Mouse (Mus musculus): Measurements from ENCODE around the gene Usp27x.
A peak's percentile ranks its signal among the peaks of the same experiment; 100 is the strongest.

The Usp27x gene

DNA sequence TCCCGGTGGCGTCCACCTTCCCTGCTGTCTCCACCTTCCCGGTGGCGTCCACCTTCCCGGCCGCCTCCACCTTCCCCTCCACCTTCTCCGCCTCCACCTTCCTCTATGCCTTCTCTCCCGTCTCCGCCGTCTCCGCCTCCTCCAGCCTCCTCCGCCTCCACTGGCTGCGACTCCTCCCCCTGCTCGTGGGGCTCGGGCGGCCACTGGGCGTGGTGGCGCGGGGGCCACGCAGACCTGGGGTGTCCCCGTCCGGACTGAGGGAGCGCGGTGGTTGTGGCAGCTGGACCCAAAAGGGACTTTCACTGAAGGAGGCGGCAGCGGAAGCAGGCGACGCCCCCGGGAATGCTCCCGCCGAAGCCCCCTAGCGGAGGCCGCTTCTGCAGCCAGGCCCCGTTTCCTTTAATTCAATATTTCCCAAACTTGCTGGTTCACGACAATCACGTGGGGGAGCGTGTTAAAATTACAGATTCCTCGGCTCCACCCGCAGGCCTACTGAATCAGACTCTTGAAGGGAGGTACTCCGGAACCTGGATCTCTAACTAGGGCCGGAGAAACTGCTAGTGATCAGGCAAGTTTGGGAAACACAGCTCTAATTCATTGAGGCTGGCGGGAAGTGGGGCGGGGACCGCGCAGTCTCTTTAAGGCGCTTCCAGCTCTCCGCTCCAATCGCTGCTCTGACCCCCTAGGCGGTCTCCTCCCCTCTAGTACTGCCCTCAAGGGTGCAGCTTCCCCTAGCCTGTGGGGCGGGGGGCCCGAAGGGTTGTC is at the start of gene Usp27x:
Gene Usp27x (minus strand): TSS at position 115 of the 765 bp plus-strand sequence.
- DNase-seq (ENCODE audit: low spot score in 2 of 2) = peak; percentile 73 to 77

DNA sequence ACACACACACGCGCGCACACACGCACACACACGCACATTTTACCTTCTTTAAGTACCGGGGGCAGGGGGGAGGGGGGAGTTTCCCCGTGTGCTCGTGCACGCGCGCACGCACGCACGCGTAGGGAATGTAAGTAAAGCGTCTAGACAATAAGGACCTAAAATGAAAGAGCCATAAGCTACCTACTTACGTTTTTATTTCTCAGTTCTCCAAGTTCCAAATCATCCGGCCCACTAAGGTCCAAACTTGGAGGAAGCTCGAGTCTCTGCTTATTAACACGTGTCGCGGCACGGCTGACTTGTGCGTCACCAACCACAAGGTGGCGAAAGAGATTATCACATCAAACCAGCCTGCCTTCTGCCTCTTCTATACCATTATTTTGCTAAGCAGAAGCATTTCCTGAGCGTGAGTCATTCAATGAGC is 47.1 kb upstream of the Usp27x start:
- peak; percentile 82 to 85 for DNase-seq (ENCODE audit: low spot score in 2 of 2)

DNA sequence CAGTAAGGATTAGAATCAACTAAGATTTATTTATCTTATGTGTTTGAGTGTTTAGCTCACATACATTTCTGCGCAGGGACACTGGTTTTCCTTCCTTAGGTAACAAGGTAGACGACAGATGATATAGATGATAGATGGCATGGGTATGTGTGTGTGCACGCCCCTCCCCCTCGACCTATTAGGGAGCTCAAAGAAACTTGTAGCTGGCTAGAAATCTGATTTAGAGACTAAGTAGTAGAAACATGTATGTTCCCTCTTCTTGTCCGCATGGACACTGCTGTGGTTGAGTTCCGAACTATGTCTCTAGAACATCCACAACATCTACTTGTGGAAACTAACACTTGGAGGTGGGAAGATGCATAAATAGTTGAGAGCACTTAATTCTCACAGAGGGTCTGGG is 46.5 kb upstream of the Usp27x start:
- no peak for DNase-seq (ENCODE audit: low spot score in 2 of 2)

DNA sequence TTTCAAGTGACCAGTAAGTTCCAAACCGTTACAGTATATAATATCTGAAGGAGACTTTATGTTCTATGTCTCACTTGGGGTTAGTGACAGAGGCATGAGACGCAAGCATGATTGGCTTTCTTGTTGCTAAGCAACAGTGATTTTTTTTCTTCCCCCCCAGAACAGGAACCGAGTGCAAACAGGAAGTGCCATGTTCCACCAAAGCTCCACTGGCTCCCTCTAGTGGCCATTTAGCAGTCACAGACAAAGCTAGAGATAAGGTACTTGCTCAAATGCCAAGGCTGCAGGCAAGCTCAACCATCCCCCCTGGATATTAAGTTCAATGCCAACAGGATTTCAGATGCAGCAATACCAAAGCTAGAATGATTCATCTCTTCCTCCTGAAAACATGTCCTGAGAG is 45.4 kb upstream of the Usp27x start:
- DNase-seq (ENCODE audit: low spot score in 2 of 2) = peak; percentile 83 to 87

DNA sequence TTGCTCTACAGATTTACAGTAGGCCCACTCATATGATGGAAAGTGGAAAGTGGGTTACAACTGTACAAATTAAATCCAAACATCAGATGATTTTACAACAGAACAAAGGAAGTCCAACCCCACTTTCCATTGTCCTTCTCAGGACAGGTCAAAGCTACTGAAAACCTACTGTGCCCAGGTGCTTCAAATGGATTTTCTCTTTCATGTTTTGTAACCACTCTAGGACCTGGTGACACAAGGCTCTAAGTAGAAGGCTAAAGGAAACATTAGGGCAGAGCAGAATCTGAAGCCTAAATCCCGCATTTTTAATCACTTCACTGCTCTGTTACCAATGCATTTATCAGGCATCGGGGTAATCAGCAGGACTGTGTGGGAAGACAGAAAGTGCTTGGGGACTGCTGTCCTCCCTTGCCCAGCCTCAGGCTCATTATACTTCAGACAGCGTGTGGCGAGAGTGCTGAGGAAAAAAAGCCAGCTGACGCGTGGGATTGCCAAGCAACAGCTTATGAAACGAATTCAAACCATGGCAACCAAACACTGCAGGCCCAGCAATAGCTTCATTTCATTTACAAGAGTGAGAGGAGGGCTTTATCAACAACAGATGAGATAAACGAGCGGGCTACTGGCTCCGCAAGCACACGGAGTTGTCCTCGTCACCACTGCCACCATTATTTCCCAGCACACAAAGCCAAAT is 40.7 kb upstream of the Usp27x start:
- DNase-seq (ENCODE audit: low spot score in 2 of 2) = peak; percentile 83 to 89

DNA sequence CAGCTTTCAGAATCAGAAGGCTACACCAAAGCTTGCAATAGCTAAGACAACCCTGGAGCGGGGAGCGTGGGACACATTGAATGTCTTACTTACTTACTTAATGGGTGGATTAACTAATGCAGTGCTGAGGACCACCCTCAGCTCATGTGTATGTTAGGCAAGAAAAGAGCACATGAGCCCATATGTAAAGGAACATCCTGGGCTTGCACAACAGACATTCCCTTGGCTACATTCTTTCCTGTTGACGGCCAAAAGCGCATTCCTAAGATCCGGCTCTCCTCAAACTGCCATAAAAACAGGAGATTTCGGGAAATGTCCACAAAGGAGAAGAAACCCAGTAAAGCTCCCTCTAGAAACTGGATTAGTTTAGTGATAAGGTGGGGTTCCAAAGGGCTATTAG is 39.7 kb upstream of the Usp27x start:
- no peak for DNase-seq (ENCODE audit: low spot score in 2 of 2)

DNA sequence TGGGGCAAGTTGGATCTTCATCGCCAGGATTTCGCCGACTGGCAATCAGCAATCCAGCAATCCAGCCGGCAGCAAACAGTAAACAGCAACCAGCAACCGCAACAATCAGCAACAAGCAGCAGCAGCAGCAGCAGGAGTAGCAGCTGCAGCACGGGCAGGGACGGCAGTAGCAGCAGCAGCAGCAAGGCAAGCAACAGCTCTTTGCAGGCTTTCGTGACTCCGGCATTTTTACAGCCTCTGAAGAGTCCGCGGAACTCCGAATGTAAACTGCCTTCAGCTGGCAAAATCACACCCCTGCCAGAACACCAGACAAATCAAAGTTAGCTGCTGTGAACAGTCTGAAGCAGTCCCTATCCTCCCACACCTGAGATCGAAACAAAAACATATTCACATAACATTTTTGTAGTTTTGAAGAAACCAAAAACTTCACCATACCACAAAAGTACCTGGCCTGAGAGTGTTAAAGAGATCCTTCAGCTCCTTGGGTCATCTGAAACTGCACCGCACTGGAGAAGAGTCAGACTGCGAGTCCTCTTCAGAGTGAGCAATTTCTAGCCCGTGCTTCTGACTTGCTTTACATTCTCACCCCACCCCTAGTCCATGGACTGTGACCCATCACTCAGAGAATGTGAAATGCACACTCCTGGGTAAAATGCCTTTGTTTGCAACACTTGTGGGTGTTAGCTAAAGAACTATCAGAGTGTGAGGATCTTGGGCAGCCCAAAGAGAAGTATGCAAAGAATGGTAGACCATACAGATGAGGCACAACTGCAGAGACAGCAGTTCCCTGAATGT is 36.8 kb upstream of the Usp27x start:
- DNase-seq (ENCODE audit: low spot score in 2 of 2) = no peak

DNA sequence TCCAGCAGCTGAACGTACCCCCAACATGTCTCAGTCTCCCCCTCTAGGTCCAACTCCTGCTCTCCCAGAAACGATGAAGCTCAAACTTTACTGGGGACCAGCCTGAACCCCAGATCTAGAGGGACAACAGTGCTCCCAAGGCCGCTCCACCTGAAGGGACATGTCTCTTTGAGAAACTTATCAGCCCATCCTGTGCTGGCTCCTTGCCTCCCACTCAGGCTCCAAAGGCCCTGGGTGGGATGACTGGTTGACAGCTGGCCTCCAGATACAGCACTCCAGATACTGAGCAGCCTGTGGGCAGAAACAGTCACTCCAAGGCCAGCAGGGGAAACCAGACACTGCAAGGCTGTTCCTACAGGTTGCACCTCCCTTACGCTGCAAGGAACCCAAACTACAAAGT is 956 bp upstream of the Usp27x start:
- DNase-seq (ENCODE audit: low spot score in 2 of 2) = peak; percentile 20 to 23

DNA sequence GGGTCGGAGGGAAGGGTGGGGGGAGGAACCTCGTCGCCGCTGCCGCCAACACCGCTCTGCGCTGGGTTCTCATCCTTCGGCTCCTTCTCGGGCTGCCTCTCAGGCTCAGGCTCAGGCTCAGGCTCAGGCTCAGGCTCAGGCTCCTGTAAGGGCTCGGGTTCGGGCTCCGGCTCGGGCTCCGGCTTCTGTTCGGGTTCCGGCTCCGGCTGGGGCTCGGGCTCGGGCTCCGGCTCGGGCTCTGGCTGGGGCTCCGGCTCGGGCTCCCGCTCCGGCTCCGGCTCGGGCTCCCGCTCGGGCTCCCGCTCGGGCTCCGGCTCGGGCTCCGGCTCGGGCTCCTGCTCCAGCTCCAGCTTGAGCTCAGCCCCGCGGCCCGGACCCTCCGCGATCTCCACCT is 311 bp downstream of the Usp27x start:
- no peak for DNase-seq (ENCODE audit: low spot score in 2 of 2)

DNA sequence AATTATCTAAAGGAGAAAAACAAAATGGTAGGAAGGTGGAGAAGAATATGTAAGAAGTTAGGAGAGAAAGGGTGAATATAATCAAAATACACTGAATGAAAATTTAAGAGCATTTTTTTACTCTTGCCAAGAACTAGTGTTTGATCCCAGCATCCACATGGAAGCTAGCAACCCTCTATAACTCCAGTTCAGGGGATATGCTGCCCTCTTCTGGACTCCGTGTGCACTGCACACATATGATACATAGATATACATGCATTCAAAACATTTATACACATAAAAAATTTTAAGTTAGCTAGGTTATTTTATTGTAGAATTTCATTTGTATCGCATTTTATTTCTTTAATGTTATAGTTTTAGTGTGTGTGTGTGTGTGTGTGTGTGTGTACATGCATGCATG is 50.2 kb downstream of the Usp27x start:
- DNase-seq (ENCODE audit: low spot score in 2 of 2) = no peak

DNA sequence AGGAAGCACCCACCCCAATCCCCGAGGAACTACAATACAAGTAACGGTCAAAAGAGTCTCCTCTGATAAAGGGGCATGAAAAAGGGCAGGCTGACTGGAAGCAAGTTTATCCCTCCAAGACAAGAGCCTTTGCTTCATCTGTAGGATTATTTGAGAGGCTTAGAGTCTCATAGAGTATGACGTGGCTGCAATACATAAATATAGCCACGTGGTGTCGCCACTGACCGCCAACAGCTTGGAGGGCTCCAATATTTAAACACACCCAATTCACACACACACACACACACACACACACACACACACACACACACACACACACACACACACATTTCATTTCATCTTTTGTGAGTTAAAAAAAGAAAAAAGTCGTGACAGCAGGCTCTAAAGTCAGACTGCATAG is 53.3 kb downstream of the Usp27x start:
- DNase-seq (ENCODE audit: low spot score in 2 of 2) = peak; percentile 67 to 75

All from right cerebral cortex, postnatal 10 days (tissue).